Mouse (Mus musculus) liver, postnatal 0 days (tissue): ENCODE measurements around the gene Nr0b2. TPM values are rescaled to one million over a fixed set of nuclear protein-coding genes. Genes with fewer than 3 reads are reported as not detected.

Experiments
- ATAC-seq: fragments of 200-750 bp; cut with Nextera tagmentation; 2 replicates; pipeline ENCODE4 v1.8.0; 2017; ENCODE audit warnings: mild to moderate bottlenecking, moderate library complexity
- DNase-seq: peaks from one replicate; pipeline ENCODE4 v3.0.0-alpha.2; 2016
- H3K27ac ChIP-seq: fragments of 300-500 bp; sonication (generic); 2 replicates; pipeline ENCODE4 v1.5.1; 2014; ENCODE audit warnings: antibody characterized with exemption, moderate library complexity, mild to moderate bottlenecking, low read depth
- H3K27me3 ChIP-seq: fragments of 300-500 bp; sonication (generic); 2 replicates; pipeline ENCODE4 v1.6.1; 2014; ENCODE audit warnings: low read length, control low read depth, mixed read lengths; ENCODE audit not compliant: insufficient read depth
- H3K36me3 ChIP-seq: fragments of 300-500 bp; sonication (generic); replicated peaks from 2 replicates; pipeline ENCODE4 v1.6.1; 2014; ENCODE audit warnings: mild to moderate bottlenecking, control low read depth, low read length, moderate library complexity, mixed read lengths; ENCODE audit not compliant: insufficient read depth
- H3K4me1 ChIP-seq: fragments of 300-500 bp; sonication (generic); 2 replicates; pipeline ENCODE4 v1.6.1; 2014; ENCODE audit warnings: antibody characterized with exemption, mild to moderate bottlenecking, control low read depth; ENCODE audit not compliant: insufficient read depth
- H3K4me2 ChIP-seq: fragments of 300-500 bp; sonication (generic); 2 replicates; pipeline ENCODE4 v1.6.1; 2014; ENCODE audit warnings: low read depth, mild to moderate bottlenecking, low read length, moderate library complexity, mixed read lengths
- H3K4me3 ChIP-seq: fragments of 300-500 bp; sonication (generic); 2 replicates; pipeline ENCODE4 v1.5.1; 2014; ENCODE audit warnings: low read depth, low read length
- H3K9ac ChIP-seq: fragments of 300-500 bp; sonication (generic); replicated peaks from 2 replicates; pipeline ENCODE4 v1.6.1; 2014; ENCODE audit warnings: mild to moderate bottlenecking, moderate library complexity
- H3K9me3 ChIP-seq: fragments of 300-500 bp; sonication (generic); 2 replicates; pipeline ENCODE4 v1.6.1; 2016; ENCODE audit warnings: mild to moderate bottlenecking, control low read depth, low read length, mixed read lengths
- CTCF ChIP-seq: sonication (generic); IDR thresholded peaks from 2 replicates; pipeline ENCODE4 v1.5.1; 2016; ENCODE audit warnings: antibody characterized with exemption, low read depth
- EP300 ChIP-seq: IDR thresholded peaks from 2 replicates; pipeline ENCODE4 v1.6.1; 2016; ENCODE audit warnings: antibody characterized with exemption, low read depth, mild to moderate bottlenecking
- WGBS: fragments of 180-500 bp; shearing (Covaris S2); extraction: QIAGEN DNeasy Blood & Tissue Kit; methylation state at CpG from one replicate; pipeline ENCODE4 v1.1.7; 2014; ENCODE audit not compliant: insufficient replicate concordance; 5-methylcytosine and 5-hydroxymethylcytosine counted together
- polyA plus RNA-seq: library from polyadenylated mRNA; unstranded; fragments of >200 nt; fragmentation: Nextera tagmentation; extraction: Ambion mirVana; gene quantifications from 2 replicates; pipeline ENCODE4 v1.2.1, GENCODE M21; 2015

Nr0b2 gene
- polyA plus RNA-seq, 1 experiment from 2014 or later: 32.7 TPM

DNA sequence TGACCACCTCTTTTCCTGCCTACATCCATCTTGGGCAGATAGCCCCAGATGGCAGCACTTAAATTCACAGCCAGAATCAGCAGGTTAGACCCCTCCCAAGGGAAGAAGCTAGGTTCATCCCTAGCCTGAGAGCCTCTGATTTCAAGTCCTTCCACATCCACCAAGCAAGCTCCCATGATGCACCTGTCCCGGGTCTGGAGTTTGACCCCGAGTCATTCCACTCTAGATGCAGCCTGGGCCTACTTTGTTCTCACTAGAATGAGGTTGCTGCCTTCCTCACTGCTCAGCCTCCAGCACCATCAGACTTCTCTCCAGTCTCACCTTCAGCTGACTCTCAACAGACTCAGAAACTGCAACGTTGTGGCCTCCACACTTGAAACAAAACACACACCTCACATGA, 17.1 kb upstream of the Nr0b2 start:
- DNase-seq: no peak
- Histone ChIP-seq H3K27me3 (no peaks in the 10 kb centered on the region), H3K27ac (no peak overlapping the region), H3K9me3 (no peaks in the 10 kb centered on the region), H3K36me3 (peaks cover 79% of the 10 kb centered on the region), H3K4me2 (no peak overlapping the region), H3K4me1 (no peaks in the 10 kb centered on the region), H3K9ac (no peak overlapping the region), H3K4me3 (no peak overlapping the region)
- WGBS: 64% methylated on average over 3 of the region's 3 CpGs
- no peak for ATAC-seq
- TF ChIP-seq CTCF (no peak), EP300 (no peak)

- Histone ChIP-seq H3K36me3 (peaks cover 78% of the 10 kb centered on the region), H3K27ac (no peak overlapping the region), H3K9me3 (no peaks in the 10 kb centered on the region), H3K4me1 (no peaks in the 10 kb centered on the region), H3K4me2 (no peak overlapping the region), H3K9ac (no peak overlapping the region), H3K27me3 (no peaks in the 10 kb centered on the region), H3K4me3 (no peak overlapping the region)
- 78% methylated on average over 5 of the region's 5 CpGs for WGBS
- TF ChIP-seq EP300: no peak
- no peak for TF ChIP-seq CTCF
- DNase-seq (no peak), ATAC-seq (no peak)
Measured at GRCm38 (mm10) chr4:133536652-133537051, 16.5 kb upstream of the Nr0b2 start.

DNA sequence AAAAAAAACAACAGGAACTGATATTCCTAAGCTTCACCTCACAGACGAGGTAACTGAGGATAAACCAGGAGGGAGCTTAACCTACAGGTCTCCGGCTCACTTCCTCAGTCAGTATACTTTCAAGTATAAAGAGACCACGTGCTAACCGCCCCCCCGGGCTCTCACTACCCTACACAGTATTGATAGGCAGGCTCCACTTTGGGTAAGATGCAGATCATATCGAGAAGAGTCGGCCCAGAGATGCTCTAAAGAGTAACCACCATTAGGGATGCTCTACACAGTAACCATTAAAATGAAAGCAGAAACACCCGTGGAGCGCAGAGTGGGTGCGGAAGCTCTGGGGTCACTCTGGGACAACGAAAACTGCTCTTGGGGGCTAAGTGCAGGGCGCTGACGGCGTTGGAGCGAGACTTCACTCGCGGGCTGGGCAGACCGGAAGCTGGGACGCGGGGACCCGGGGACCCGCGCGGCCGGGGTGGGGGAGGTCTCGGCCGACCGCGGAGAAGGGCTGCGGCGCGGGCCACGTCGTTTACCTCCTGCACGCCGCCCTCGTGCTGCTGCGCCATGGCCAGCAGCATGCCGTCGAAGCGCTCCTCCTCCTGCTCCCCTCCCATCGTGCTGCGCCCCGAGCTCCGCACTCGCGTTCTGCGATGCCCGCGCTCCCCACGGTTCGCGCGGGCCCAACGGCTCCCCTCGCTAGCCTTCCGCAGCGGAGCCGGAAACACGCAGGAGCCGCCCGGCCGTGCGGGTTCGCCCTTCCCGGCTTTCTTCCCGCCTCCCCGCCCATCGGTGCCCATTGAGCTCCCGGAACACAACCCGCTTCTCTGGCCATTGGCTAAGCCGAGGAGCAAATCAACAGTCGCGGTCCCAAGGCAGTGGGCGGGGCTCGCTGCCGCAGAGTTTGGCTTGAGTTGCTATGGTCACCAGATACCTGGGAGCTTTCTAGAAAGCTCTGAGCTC, 7.6 kb upstream of the Nr0b2 start, which contains the start of gene Nudc:
TSS of gene Nudc (minus strand) at position 725 of the 960 bp plus-strand sequence.
- H3K4me3 ChIP-seq: peak within 1 kb of the TSS; percentile 79
- H3K27ac ChIP-seq: peak within 1 kb of the TSS; percentile 76
- no peak for TF ChIP-seq EP300
- TF ChIP-seq CTCF: no peak
- WGBS: 3% methylated on average over 63 of the region's 77 CpGs
- peak within 1 kb of the TSS; percentile 80 for H3K9ac ChIP-seq
- peak within 1 kb of the TSS; percentile 90 for H3K4me2 ChIP-seq
- H3K27me3 ChIP-seq: no peaks in the 10 kb centered on the region
- ATAC-seq (peak; percentile 99), DNase-seq (peak; percentile 96)
- no peaks in the 10 kb centered on the region for H3K9me3 ChIP-seq
- H3K36me3 ChIP-seq: peaks cover 4% of the 10 kb centered on the region; the same call in 1 of the 2 replicates
- H3K4me1 ChIP-seq: peaks cover 14% of the 10 kb centered on the region

GRCm38 (mm10) chr4:133552029-133552428, 1.1 kb upstream of the Nr0b2 start:
- H3K36me3 ChIP-seq: no peaks in the 10 kb centered on the region
- 73% methylated on average over 1 of the region's 1 CpGs for WGBS
- peak overlapping the region; percentile 62; the same call in 1 of the 2 replicates for H3K27ac ChIP-seq
- H3K9ac ChIP-seq: no peak overlapping the region
- TF ChIP-seq CTCF (no peak), EP300 (no peak)
- no peaks in the 10 kb centered on the region for H3K27me3 ChIP-seq
- ATAC-seq (no peak), DNase-seq (no peak)
- H3K4me2 ChIP-seq: no peak overlapping the region
- peaks cover 25% of the 10 kb centered on the region for H3K4me1 ChIP-seq
- H3K4me3 ChIP-seq: no peak overlapping the region
- H3K9me3 ChIP-seq: no peaks in the 10 kb centered on the region

DNA sequence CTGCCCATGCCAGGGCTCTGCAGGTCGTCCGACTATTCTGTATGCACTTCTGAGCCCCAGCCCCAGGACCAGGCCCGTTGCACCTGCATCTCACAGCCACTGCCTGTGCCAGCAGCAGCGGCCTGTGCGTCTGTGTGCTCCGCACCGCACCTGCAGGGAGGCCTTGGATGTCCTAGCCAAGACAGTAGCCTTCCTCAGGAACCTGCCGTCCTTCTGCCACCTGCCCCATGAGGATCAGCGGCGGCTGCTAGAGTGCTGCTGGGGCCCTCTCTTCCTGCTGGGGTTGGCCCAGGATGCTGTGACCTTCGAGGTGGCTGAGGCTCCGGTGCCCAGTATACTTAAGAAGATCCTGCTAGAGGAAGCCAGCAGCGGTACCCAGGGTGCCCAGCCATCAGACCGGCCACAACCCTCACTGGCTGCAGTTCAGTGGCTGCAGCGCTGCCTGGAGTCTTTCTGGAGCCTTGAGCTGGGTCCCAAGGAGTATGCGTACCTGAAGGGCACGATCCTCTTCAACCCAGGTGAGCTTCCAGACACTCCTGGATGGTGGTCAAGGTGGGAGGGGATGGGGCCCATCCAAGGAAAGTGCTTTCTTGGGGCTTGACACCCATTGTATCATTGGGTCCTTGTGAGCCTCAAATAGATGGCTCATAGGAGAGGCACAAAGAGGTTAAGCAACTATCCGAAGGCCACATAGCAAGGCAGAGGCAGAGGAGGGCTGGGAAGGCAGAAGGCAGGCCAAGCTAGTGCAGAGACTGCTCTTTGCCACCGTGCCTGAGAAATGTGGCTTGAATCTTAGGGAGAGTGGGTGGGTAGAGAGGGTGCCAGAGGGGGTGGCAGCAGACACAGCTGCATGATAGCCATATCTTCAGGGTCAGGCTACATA, 513 bp downstream of the Nr0b2 start:
- no peaks in the 10 kb centered on the region for H3K9me3 ChIP-seq
- peak overlapping the region; percentile 29 for H3K4me3 ChIP-seq
- peak overlapping the region; percentile 61 for H3K4me2 ChIP-seq
- peak overlapping the region; percentile 80 for H3K27ac ChIP-seq
- no peaks in the 10 kb centered on the region for H3K27me3 ChIP-seq
- H3K36me3 ChIP-seq: no peaks in the 10 kb centered on the region
- H3K9ac ChIP-seq: peak overlapping the region; percentile 55
- DNase-seq (no peak), ATAC-seq (no peak)
- WGBS: 40% methylated on average over 19 of the region's 19 CpGs
- TF ChIP-seq EP300 (no peak), CTCF (no peak)
- peaks cover 25% of the 10 kb centered on the region for H3K4me1 ChIP-seq

GRCm38 (mm10) chr4:133557041-133557717, 4.0 kb downstream of the Nr0b2 start:
- ATAC-seq: peak; percentile 90
- Histone ChIP-seq H3K9ac (0 out of 2 replicates have a peak overlapping the region, but pooled peaks have one; percentile 1), H3K27me3 (no peaks in the 10 kb centered on the region), H3K4me3 (no peak overlapping the region), H3K27ac (peak overlapping the region; percentile 92), H3K4me2 (peak overlapping the region; percentile 42; the same call in 1 of the 2 replicates), H3K4me1 (peaks cover 25% of the 10 kb centered on the region), H3K9me3 (no peaks in the 10 kb centered on the region), H3K36me3 (no peaks in the 10 kb centered on the region)
- TF ChIP-seq CTCF (no peak), EP300 (peak; percentile 86)
- 49% methylated on average over 10 of the region's 10 CpGs for WGBS
- peak; percentile 72 for DNase-seq
